Mouse (Mus musculus) testis, adult 2 months (tissue): ENCODE results near the gene Bola3. TPM values are rescaled to one million over a fixed set of nuclear protein-coding genes. Genes with fewer than 3 reads are reported as not detected.

Source experiments
- H3K27ac ChIP-seq: fragments of 200-500 bp; 2 replicates; pipeline ENCODE4 v1.5.1; 2012; ENCODE audit warnings: low read depth, low read length; ENCODE audit not compliant: control insufficient read depth, insufficient read depth
- H3K27me3 ChIP-seq: fragments of 200-500 bp; 2 replicates; pipeline ENCODE4 v1.6.1; 2012; ENCODE audit warnings: mild to moderate bottlenecking, low read length, moderate library complexity; ENCODE audit not compliant: control insufficient read depth, insufficient read depth
- H3K36me3 ChIP-seq: fragments of 200-500 bp; 2 replicates; pipeline ENCODE4 v1.6.1; 2012; ENCODE audit warnings: mild to moderate bottlenecking, low read length; ENCODE audit not compliant: control insufficient read depth, insufficient read depth
- H3K4me1 ChIP-seq: fragments of 200-500 bp; 2 replicates; pipeline ENCODE4 v1.6.1; 2012; ENCODE audit warnings: low read length; ENCODE audit not compliant: control insufficient read depth, insufficient read depth
- H3K4me3 ChIP-seq: fragments of 200-500 bp; 2 replicates; pipeline ENCODE4 v1.5.1; 2012; ENCODE audit warnings: low read depth, mild to moderate bottlenecking, low read length, moderate library complexity, mixed read lengths; ENCODE audit not compliant: control insufficient read depth
- CTCF ChIP-seq: fragments of 200-500 bp; IDR thresholded peaks from 2 replicates; pipeline ENCODE4 v1.5.1; 2012; ENCODE audit warnings: low read depth, mild to moderate bottlenecking, inconsistent platforms, low read length, moderate library complexity; ENCODE audit not compliant: control insufficient read depth, insufficient read depth, insufficient replicate concordance
- POLR2A ChIP-seq: fragments of 200-500 bp; IDR thresholded peaks from 2 replicates; pipeline ENCODE4 v1.6.1; 2012; ENCODE audit warnings: low read depth, mild to moderate bottlenecking, inconsistent platforms, low read length, moderate library complexity; ENCODE audit not compliant: control insufficient read depth
- polyA plus RNA-seq: library from polyadenylated mRNA; depleted of rRNA; stranded (reverse); fragments of >200 nt; gene quantifications from 2 replicates; pipeline ENCODE4 v1.2.3, GENCODE M21; 2012; rRNA removed

The Bola3 gene
- polyA plus RNA-seq, 1 experiment: 64.3 TPM

DNA sequence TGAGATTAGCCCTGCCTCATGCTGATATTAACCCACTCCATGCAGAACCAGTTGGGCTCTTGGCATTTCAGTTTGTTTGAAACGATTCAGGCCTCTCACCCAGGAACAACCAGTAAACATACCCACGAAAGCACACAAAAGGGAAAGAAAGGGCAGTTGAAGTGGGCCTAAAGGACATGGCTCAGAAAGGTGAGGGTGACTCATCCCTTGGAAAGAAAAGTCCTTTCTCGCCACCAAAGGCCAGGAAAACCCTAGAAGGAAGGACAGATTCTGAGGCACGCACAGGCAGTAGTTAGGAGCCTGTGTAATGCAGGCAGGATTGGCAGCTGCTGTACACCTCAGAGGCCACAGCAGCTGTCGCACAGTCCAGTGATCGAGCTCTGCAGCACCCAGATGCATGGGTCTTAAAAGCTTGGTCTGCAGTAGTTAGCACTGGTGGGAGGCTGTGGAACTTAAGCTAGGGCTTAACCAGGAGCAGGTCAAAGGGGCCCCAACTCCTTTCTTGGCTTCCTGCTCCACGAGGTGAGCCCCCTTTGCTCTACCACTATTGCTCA is 56.6 kb downstream of the Bola3 start:
- Histone ChIP-seq H3K36me3 (no peaks in the 10 kb centered on the region), H3K27me3 (no peaks in the 10 kb centered on the region), H3K4me3 (no peak overlapping the region), H3K4me1 (no peaks in the 10 kb centered on the region), H3K27ac (no peak overlapping the region)
- TF ChIP-seq CTCF: no peak
- TF ChIP-seq POLR2A: no peak

GRCm38 (mm10) chr6:83408510-83408909 is 59.6 kb downstream of the Bola3 start:
- TF ChIP-seq CTCF: no peak
- TF ChIP-seq POLR2A: no peak
- no peaks in the 10 kb centered on the region for H3K36me3 ChIP-seq
- no peak overlapping the region for H3K27ac ChIP-seq
- H3K4me3 ChIP-seq: no peak overlapping the region
- H3K4me1 ChIP-seq: no peaks in the 10 kb centered on the region
- H3K27me3 ChIP-seq: no peaks in the 10 kb centered on the region

Other genes starting within 250 kb of the Bola3 start
- gene Ccdc142, start 247.5 kb upstream of the Bola3 start, polyA plus RNA-seq: 4.0 and 5.7 TPM in 2 replicates
- 9.4 and 10.0 TPM in 2 replicates for gene Gm42688, start 247.5 kb upstream of the Bola3 start, polyA plus RNA-seq
- 71.3 and 82.0 TPM in 2 replicates for gene Mrpl53, start 240.1 kb upstream of the Bola3 start, polyA plus RNA-seq
- 20.7 and 20.9 TPM in 2 replicates for gene Mogs, start 233.7 kb upstream of the Bola3 start, polyA plus RNA-seq
- gene Wbp1, start 227.6 kb upstream of the Bola3 start, polyA plus RNA-seq: 53.0 and 63.3 TPM in 2 replicates
- gene Ino80b, start 223.7 kb upstream of the Bola3 start, polyA plus RNA-seq: 35.0 and 50.6 TPM in 2 replicates
- 13.2 and 19.2 TPM in 2 replicates for gene Rtkn, start 213.7 kb upstream of the Bola3 start, polyA plus RNA-seq
- 129 and 133 TPM in 2 replicates for gene Wdr54, start 192.8 kb upstream of the Bola3 start, polyA plus RNA-seq
- gene 1700003E16Rik, start 192.7 kb upstream of the Bola3 start, polyA plus RNA-seq: 604 and 651 TPM in 2 replicates
- 49.3 and 57.9 TPM in 2 replicates for gene Dctn1, start 183.2 kb upstream of the Bola3 start, polyA plus RNA-seq
- gene Slc4a5, start 129.3 kb upstream of the Bola3 start, polyA plus RNA-seq: 1.9 and 3.4 TPM in 2 replicates
- gene Mthfd2, start 23.2 kb upstream of the Bola3 start, polyA plus RNA-seq: 13.9 and 15.4 TPM in 2 replicates
- 9.4 and 12.2 TPM in 2 replicates for gene Mob1a, start 23.1 kb upstream of the Bola3 start, polyA plus RNA-seq
- gene Tet3, start 109.9 kb downstream of the Bola3 start, polyA plus RNA-seq: 1.8 and 2.0 TPM in 2 replicates
- gene Dguok, start 157.8 kb downstream of the Bola3 start, polyA plus RNA-seq: 15.5 and 16.0 TPM in 2 replicates
- 470 and 505 TPM in 2 replicates for gene Actg2, start 187.1 kb downstream of the Bola3 start, polyA plus RNA-seq
- gene Stambp, start 223.6 kb downstream of the Bola3 start, polyA plus RNA-seq: 42.6 and 44.6 TPM in 2 replicates